Mouse (Mus musculus): ENCODE measurements around the gene Lsmem1. TPM values are rescaled to one million over a fixed set of nuclear protein-coding genes. Genes with fewer than 3 reads are reported as not detected.

Lsmem1 gene
- polyA plus RNA-seq, 1 experiment, result 2.0 TPM

- no peaks in the 10 kb centered on the region for H3K27me3 ChIP-seq (ENCODE audit: control insufficient read depth, insufficient read depth, low read length)
- no peak for DNase-seq
- H3K4me3 ChIP-seq (replicated peaks; ENCODE audit: insufficient read depth, low read depth, low read length), result peak overlapping the region; percentile 72
- 5% methylated on average over 5 of the region's 5 CpGs for WGBS
- no peak for TF ChIP-seq POLR2A (IDR thresholded peaks at IDR 0.05; ENCODE audit: borderline replicate concordance, insufficient read depth, low read length)
- no peak for TF ChIP-seq CTCF (IDR thresholded peaks at IDR 0.05; ENCODE audit: borderline replicate concordance, insufficient read depth, low read depth, low read length)
- no peaks in the 10 kb centered on the region; the same call in 1 of the 2 replicates for H3K4me1 ChIP-seq (ENCODE audit: control insufficient read depth, insufficient read depth, low read length)
- no peak overlapping the region for H3K27ac ChIP-seq (ENCODE audit: insufficient read depth, low read length)
Observed at GRCm38 (mm10) chr12:40221611-40222010, 22.3 kb upstream of the Lsmem1 start.

GRCm38 (mm10) chr12:40220896-40221295 lies 21.6 kb upstream of the Lsmem1 start:
- no peak overlapping the region for H3K4me3 ChIP-seq (replicated peaks; ENCODE audit: insufficient read depth, low read depth, low read length)
- no peak for DNase-seq
- no peak overlapping the region for H3K27ac ChIP-seq (ENCODE audit: insufficient read depth, low read length)
- TF ChIP-seq CTCF (IDR thresholded peaks at IDR 0.05; ENCODE audit: borderline replicate concordance, insufficient read depth, low read depth, low read length), result no peak
- no peak for TF ChIP-seq POLR2A (IDR thresholded peaks at IDR 0.05; ENCODE audit: borderline replicate concordance, insufficient read depth, low read length)
- no peaks in the 10 kb centered on the region for H3K27me3 ChIP-seq (ENCODE audit: control insufficient read depth, insufficient read depth, low read length)
- WGBS, result 22% methylated on average over 3 of the region's 3 CpGs
- H3K4me1 ChIP-seq (ENCODE audit: control insufficient read depth, insufficient read depth, low read length), result no peaks in the 10 kb centered on the region; the same call in 1 of the 2 replicates

- Histone ChIP-seq H3K27me3 (ENCODE audit: control insufficient read depth, insufficient read depth, low read length) (no peaks in the 10 kb centered on the region), H3K27ac (ENCODE audit: insufficient read depth, low read length) (no peak overlapping the region; the same call in 1 of the 2 replicates), H3K4me3 (replicated peaks; ENCODE audit: insufficient read depth, low read depth, low read length) (no peak overlapping the region), H3K4me1 (ENCODE audit: control insufficient read depth, insufficient read depth, low read length) (no peaks in the 10 kb centered on the region; the same call in 1 of the 2 replicates)
- WGBS, result 5% methylated on average over 3 of the region's 3 CpGs
- no peak for TF ChIP-seq CTCF (IDR thresholded peaks at IDR 0.05; ENCODE audit: borderline replicate concordance, insufficient read depth, low read depth, low read length)
- no peak for TF ChIP-seq POLR2A (IDR thresholded peaks at IDR 0.05; ENCODE audit: borderline replicate concordance, insufficient read depth, low read length)
- DNase-seq, result peak; percentile 62 to 71
Observed at GRCm38 (mm10) chr12:40220001-40220570, 20.8 kb upstream of the Lsmem1 start.

GRCm38 (mm10) chr12:40218430-40218945 lies 19.2 kb upstream of the Lsmem1 start:
- 43% methylated on average over 2 of the region's 2 CpGs for WGBS
- TF ChIP-seq CTCF (IDR thresholded peaks at IDR 0.05; ENCODE audit: borderline replicate concordance, insufficient read depth, low read depth, low read length) (no peak), POLR2A (IDR thresholded peaks at IDR 0.05; ENCODE audit: borderline replicate concordance, insufficient read depth, low read length) (no peak)
- Histone ChIP-seq H3K4me1 (ENCODE audit: control insufficient read depth, insufficient read depth, low read length) (no peaks in the 10 kb centered on the region; the same call in 1 of the 2 replicates), H3K27me3 (ENCODE audit: control insufficient read depth, insufficient read depth, low read length) (no peaks in the 10 kb centered on the region), H3K27ac (ENCODE audit: insufficient read depth, low read length) (no peak overlapping the region), H3K4me3 (replicated peaks; ENCODE audit: insufficient read depth, low read depth, low read length) (no peak overlapping the region)
- no peak for DNase-seq

- DNase-seq, result no peak
- Histone ChIP-seq H3K27ac (ENCODE audit: insufficient read depth, low read length) (no peak overlapping the region), H3K4me3 (replicated peaks; ENCODE audit: insufficient read depth, low read depth, low read length) (no peak overlapping the region), H3K4me1 (ENCODE audit: control insufficient read depth, insufficient read depth, low read length) (no peaks in the 10 kb centered on the region; the same call in 1 of the 2 replicates), H3K27me3 (ENCODE audit: control insufficient read depth, insufficient read depth, low read length) (no peaks in the 10 kb centered on the region)
- WGBS, result 87% methylated on average over 2 of the region's 2 CpGs
- TF ChIP-seq CTCF (IDR thresholded peaks at IDR 0.05; ENCODE audit: borderline replicate concordance, insufficient read depth, low read depth, low read length) (no peak), POLR2A (IDR thresholded peaks at IDR 0.05; ENCODE audit: borderline replicate concordance, insufficient read depth, low read length) (no peak)
Observed at GRCm38 (mm10) chr12:40217776-40218175, 18.5 kb upstream of the Lsmem1 start.

GRCm38 (mm10) chr12:40214888-40215876 lies 15.9 kb upstream of the Lsmem1 start:
- Histone ChIP-seq H3K27ac (ENCODE audit: insufficient read depth, low read length) (no peak overlapping the region), H3K4me1 (ENCODE audit: control insufficient read depth, insufficient read depth, low read length) (no peaks in the 10 kb centered on the region; the same call in 1 of the 2 replicates), H3K4me3 (replicated peaks; ENCODE audit: insufficient read depth, low read depth, low read length) (no peak overlapping the region), H3K27me3 (ENCODE audit: control insufficient read depth, insufficient read depth, low read length) (no peaks in the 10 kb centered on the region)
- DNase-seq, result no peak
- 73% methylated on average over 15 of the region's 15 CpGs for WGBS
- TF ChIP-seq POLR2A (IDR thresholded peaks at IDR 0.05; ENCODE audit: borderline replicate concordance, insufficient read depth, low read length) (no peak), CTCF (IDR thresholded peaks at IDR 0.05; ENCODE audit: borderline replicate concordance, insufficient read depth, low read depth, low read length) (no peak)

GRCm38 (mm10) chr12:40209049-40209448 lies 9.8 kb upstream of the Lsmem1 start:
- no peaks in the 10 kb centered on the region for H3K4me1 ChIP-seq (ENCODE audit: control insufficient read depth, insufficient read depth, low read length)
- 17% methylated on average over 3 of the region's 3 CpGs for WGBS
- H3K27ac ChIP-seq (ENCODE audit: insufficient read depth, low read length), result no peak overlapping the region
- H3K4me3 ChIP-seq (replicated peaks; ENCODE audit: insufficient read depth, low read depth, low read length), result no peak overlapping the region
- TF ChIP-seq POLR2A (IDR thresholded peaks at IDR 0.05; ENCODE audit: borderline replicate concordance, insufficient read depth, low read length), result no peak
- no peak for TF ChIP-seq CTCF (IDR thresholded peaks at IDR 0.05; ENCODE audit: borderline replicate concordance, insufficient read depth, low read depth, low read length)
- H3K27me3 ChIP-seq (ENCODE audit: control insufficient read depth, insufficient read depth, low read length), result no peaks in the 10 kb centered on the region
- no peak for DNase-seq

All from cerebellum, adult 2 months (tissue).